In the genomic region with DNA sequence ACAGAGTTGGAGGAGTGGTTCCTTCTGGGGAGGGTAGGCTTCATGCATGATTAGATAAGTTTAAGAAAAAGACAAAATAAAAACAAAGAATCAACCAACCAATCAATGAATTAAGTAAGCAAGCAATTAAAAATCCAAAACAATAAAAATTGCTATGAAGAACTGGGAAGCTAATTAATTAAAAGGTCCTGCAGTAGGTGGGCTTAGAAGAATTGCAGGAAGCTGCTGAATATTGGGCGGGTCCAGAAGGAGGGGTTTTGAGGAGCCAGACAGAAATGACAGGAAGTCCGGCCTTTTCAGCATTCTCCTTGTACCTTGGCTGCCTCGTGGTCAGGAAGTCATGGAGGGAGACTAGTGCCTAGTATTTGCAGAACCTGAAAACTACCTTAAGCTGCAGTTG, we compare ENCODE assay signal across 15 mouse cellular contexts. TPM values are rescaled to one million over a fixed set of nuclear protein-coding genes. Genes with fewer than 3 reads are reported as not detected.
DNase-seq lines count a peak whose midpoint lies in the region; TF ChIP-seq lines count a peak whose summit lies in the region.
"Not testable (repeated sequence)": the region's sequence is repeated elsewhere in the genome, so short reads cannot be mapped to it uniquely, and the experiment has no call there.
"Had no signal": no experiment of that assay in that cellular context is flagged by ENCODE, and none has a peak within 500 bp of the region (broad histone marks: within the 10 kb centered on the region; RNA-seq: fewer than 3 reads in every experiment).

Gene Zfp986 (plus strand): TSS at position 301 of the 400 bp plus-strand sequence.

- not testable (repeated sequence) for TF ChIP-seq POLR2A in ES-Bruce4 (IDR thresholded peaks at IDR 0.05; ENCODE audit: insufficient read depth, low read length)

- WGBS in heart, embryonic 10.5 days = 70% methylated on average over 3 of the region's 3 CpGs

- not testable (repeated sequence) for H3K27me3 ChIP-seq in ES-Bruce4 (ENCODE audit: control insufficient read depth, insufficient read depth, low read length, poor library complexity, severe bottlenecking); heart, embryonic 10.5 days (ENCODE audit: insufficient read depth, poor library complexity, severe bottlenecking)

- not testable (repeated sequence) for H3K36me3 ChIP-seq in ES-Bruce4 (ENCODE audit: control insufficient read depth, insufficient read depth, low read length, poor library complexity, severe bottlenecking); heart, embryonic 10.5 days

- peak within 1 kb of the TSS; percentile 75 for H3K4me3 ChIP-seq in ES-Bruce4 (ENCODE audit: low read depth, low read length)
- not testable (repeated sequence) for H3K4me3 ChIP-seq in heart, embryonic 10.5 days

- not testable (repeated sequence) for TF ChIP-seq CTCF in ES-Bruce4 (IDR thresholded peaks at IDR 0.05; ENCODE audit: low read depth, low read length)

- peak; percentile 38 for DNase-seq in 3134 (ENCODE audit: extremely low read depth, insufficient read length, low spot score)
- peak; percentile 1 for DNase-seq in embryo, embryonic 10 days (ENCODE audit: low spot score)
- peak; percentile 20 for DNase-seq in heart, embryonic 10.5 days (ENCODE audit: low spot score)
- DNase-seq in yolk sac, embryonic 10.5 days (ENCODE audit: low spot score) = peak; percentile 0

- TF ChIP-seq EP300 in ES-Bruce4 (IDR thresholded peaks at IDR 0.05; ENCODE audit: insufficient read depth, low read depth, low read length) = not testable (repeated sequence)

- not testable (repeated sequence) for H3K27ac ChIP-seq in ES-Bruce4 (ENCODE audit: insufficient read depth, low read length); heart, embryonic 10.5 days

- not testable (repeated sequence) for H3K9me3 ChIP-seq in ES-Bruce4 (replicated peaks; ENCODE audit: control insufficient read depth, insufficient read depth, low read length, poor library complexity, severe bottlenecking); heart, embryonic 10.5 days

- not testable (repeated sequence) for H3K4me1 ChIP-seq in ES-Bruce4 (ENCODE audit: control insufficient read depth, insufficient read depth, low read length); heart, embryonic 10.5 days

- H3K9ac ChIP-seq in ES-Bruce4 (ENCODE audit: low read depth, poor library complexity, severe bottlenecking) = not testable (repeated sequence)

RNA-seq across cellular contexts. Expression of gene Zfp986, which starts in this region (rescaled TPM):
- 30.3 and 31.7 TPM in 2 replicates for polyA plus RNA-seq in ES-Bruce4 (2011; ENCODE audit: insufficient read depth, insufficient read length, low read depth, missing spikeins)
- not detected in 2 replicates for polyA plus RNA-seq in heart, embryonic 10.5 days (2016; fragmentation: Nextera tagmentation; extraction: Ambion mirVana)
- polyA plus RNA-seq: activated CD4-positive, CD25-positive, alpha-beta regulatory T cell, adult 4 months; CD4-positive, CD25-positive, alpha-beta regulatory T cell, adult 4 months; embryonic facial prominence, embryonic 11.5 days; embryonic facial prominence, embryonic 13.5 days; embryonic facial prominence, embryonic 15.5 days; erythroblast, embryonic 14.5 days; forebrain, embryonic 10.5 days; forebrain, embryonic 12.5 days; forebrain, embryonic 14.5 days; G1E had no signal

Comparison
In these comparisons a context has a peak if more than half of its experiments do, and no peak if none do; other contexts are left out.
1. RNA of gene Zfp986 (polyA plus RNA-seq): 30.3 to 31.7 TPM in ES-Bruce4; not detected in heart, embryonic 10.5 days; every median in the first group is over 10 times any median in the second.
2. Peak in DNase-seq in heart, embryonic 10.5 days; RNA of the gene not detected or under 1 TPM.
3. Peak in every context shown above with its lines, with median percentiles within 50 percentile points of each other: DNase-seq.